8 mouse cellular contexts compared by ENCODE assay signal in genomic region chr7:100684538-100684937, GRCm38 (mm10). TPM values are rescaled to one million over a fixed set of nuclear protein-coding genes. Genes with fewer than 3 reads are reported as not detected.
DNase-seq lines count a peak whose midpoint lies in the region; ATAC-seq and TF ChIP-seq lines count a peak whose summit lies in the region.

No protein-coding gene starts in this region.

- no peak overlapping the region for H3K4me2 ChIP-seq in forebrain, postnatal 0 days (ENCODE audit: low read depth)

- H3K4me3 ChIP-seq in forebrain, postnatal 0 days (ENCODE audit: low read depth, low read length) = no peak overlapping the region
- no peak overlapping the region for H3K4me3 ChIP-seq in lung, adult 2 months (replicated peaks; ENCODE audit: extremely low read depth, low read depth, low read length)
- H3K4me3 ChIP-seq in spleen, adult 2 months (ENCODE audit: extremely low read depth, insufficient read depth, insufficient read length) = no peak overlapping the region

- no peaks in the 10 kb centered on the region for H3K36me3 ChIP-seq in forebrain, postnatal 0 days (ENCODE audit: insufficient read depth)
- no peaks in the 10 kb centered on the region for H3K36me3 ChIP-seq in spleen, adult 2 months (ENCODE audit: control insufficient read depth, insufficient read depth, low read length)

- WGBS in forebrain, postnatal 0 days = 54% methylated on average over 7 of the region's 7 CpGs
- WGBS in lung, adult 2 months = 42% methylated on average over 7 of the region's 7 CpGs
- WGBS in spleen, adult 2 months = 45% methylated on average over 7 of the region's 7 CpGs

- H3K27me3 ChIP-seq in forebrain, postnatal 0 days (ENCODE audit: insufficient read depth, low read length) = no peaks in the 10 kb centered on the region
- H3K27me3 ChIP-seq in spleen, adult 2 months (ENCODE audit: control insufficient read depth, insufficient read depth, low read length) = no peaks in the 10 kb centered on the region

- no peaks in the 10 kb centered on the region for H3K4me1 ChIP-seq in forebrain, postnatal 0 days (ENCODE audit: insufficient read depth)
- no peaks in the 10 kb centered on the region for H3K4me1 ChIP-seq in lung, adult 2 months (ENCODE audit: control insufficient read depth, insufficient read depth, low read length)
- H3K4me1 ChIP-seq in spleen, adult 2 months (ENCODE audit: control insufficient read depth, insufficient read depth, insufficient read length) = no peaks in the 10 kb centered on the region

- TF ChIP-seq POLR2A in lung, adult 2 months (IDR thresholded peaks at IDR 0.05; ENCODE audit: borderline replicate concordance, extremely low read depth, low read depth, low read length) = no peak
- TF ChIP-seq POLR2A in spleen, adult 2 months (IDR thresholded peaks at IDR 0.05; ENCODE audit: low read depth, low read length) = no peak

- no peak overlapping the region for H3K9ac ChIP-seq in forebrain, postnatal 0 days

- no peak for ATAC-seq in forebrain, postnatal 0 days

- peak; percentile 91 for TF ChIP-seq CTCF in forebrain, postnatal 0 days (IDR thresholded peaks at IDR 0.05; ENCODE audit: low read depth)
- peak; percentile 58 for TF ChIP-seq CTCF in lung, adult 2 months (IDR thresholded peaks at IDR 0.05; ENCODE audit: insufficient read depth, low read length)
- peak; percentile 32; the same call in 1 of the 2 replicates for TF ChIP-seq CTCF in spleen, adult 2 months (IDR thresholded peaks at IDR 0.05; ENCODE audit: extremely low read depth, insufficient read depth, insufficient read length, insufficient replicate concordance)

- H3K9me3 ChIP-seq in forebrain, postnatal 0 days (ENCODE audit: low read length) = no peaks in the 10 kb centered on the region

- DNase-seq in cerebellum, adult 9-10 months = peak; percentile 56
- no peak for DNase-seq in cerebellum, adult 11-12 months
- DNase-seq in A20 (ENCODE audit: low read depth, low spot score) = peak; percentile 78
- DNase-seq in adrenal gland, postnatal 36 days = peak; percentile 30 to 64
- peak; percentile 84 for DNase-seq in forebrain, postnatal 0 days
- peak; percentile 50 to 76 for DNase-seq in kidney, postnatal 25 days
- peak; percentile 32 for DNase-seq in lung, adult 2 months
- peak in 1 of 2 experiments; percentile 34 for DNase-seq in spleen, adult 2 months (ENCODE audit: low read depth in 1 of 2, low spot score in 2 of 2)

- H3K27ac ChIP-seq in forebrain, postnatal 0 days (ENCODE audit: low read depth, low read length) = no peak overlapping the region
- H3K27ac ChIP-seq in spleen, adult 2 months (ENCODE audit: insufficient read depth, low read length) = no peak overlapping the region

RNA-seq across cellular contexts. Expression of gene Fam168a, which starts 21.9 kb away (rescaled TPM):
- total RNA-seq in adrenal gland, postnatal 36 days (2021) = 10 to 100 TPM; 52.2 to 60.2 TPM
- 84.0 and 116 TPM in 2 replicates for total RNA-seq in forebrain, postnatal 0 days (2014; rRNA removed)
- 90.1 and 91.7 TPM in 2 replicates for polyA plus RNA-seq in forebrain, postnatal 0 days (2015; fragmentation: Nextera tagmentation; extraction: Ambion mirVana)
- 84.8 and 96.6 TPM in 2 replicates for polyA plus RNA-seq in lung, adult 2 months (2012; rRNA removed)
- 56.7 and 77.9 TPM in 2 replicates for polyA plus RNA-seq in spleen, adult 2 months (2012; rRNA removed)

RNA-seq across cellular contexts. Expression of gene Plekhb1, which starts 22.3 kb away (rescaled TPM):
- total RNA-seq in adrenal gland, postnatal 36 days (2021) = 1 to 10 TPM; 4.1 TPM
- total RNA-seq in forebrain, postnatal 0 days (2014; rRNA removed) = 14.8 and 20.4 TPM in 2 replicates
- 22.1 and 22.8 TPM in 2 replicates for polyA plus RNA-seq in forebrain, postnatal 0 days (2015; fragmentation: Nextera tagmentation; extraction: Ambion mirVana)
- polyA plus RNA-seq in lung, adult 2 months (2012; rRNA removed) = 181 and 197 TPM in 2 replicates
- polyA plus RNA-seq in spleen, adult 2 months (2012; rRNA removed) = 1.7 and 2.2 TPM in 2 replicates

Comparison
In these comparisons a context has a peak if more than half of its experiments do, and no peak if none do; other contexts are left out.
1. CTCF ChIP-seq: peak in every context shown above with its lines; median percentile 91 in forebrain, postnatal 0 days; 58 in lung, adult 2 months; 32 in spleen, adult 2 months.